Mouse (Mus musculus) bone marrow, adult 2 months (tissue): ENCODE measurements around the gene Erich2.

Experiments
- CTCF ChIP-seq: fragments of 200-500 bp; IDR thresholded peaks from 2 replicates; pipeline ENCODE4 v1.5.1; 2011; ENCODE audit warnings: low read length, control low read depth; ENCODE audit not compliant: control insufficient read depth, insufficient read depth
- POLR2A ChIP-seq: fragments of 200-500 bp; IDR thresholded peaks from 2 replicates; pipeline ENCODE4 v1.6.1; 2011; ENCODE audit warnings: low read depth, mild to moderate bottlenecking, control low read depth, low read length, borderline replicate concordance; ENCODE audit not compliant: control insufficient read depth

DNA sequence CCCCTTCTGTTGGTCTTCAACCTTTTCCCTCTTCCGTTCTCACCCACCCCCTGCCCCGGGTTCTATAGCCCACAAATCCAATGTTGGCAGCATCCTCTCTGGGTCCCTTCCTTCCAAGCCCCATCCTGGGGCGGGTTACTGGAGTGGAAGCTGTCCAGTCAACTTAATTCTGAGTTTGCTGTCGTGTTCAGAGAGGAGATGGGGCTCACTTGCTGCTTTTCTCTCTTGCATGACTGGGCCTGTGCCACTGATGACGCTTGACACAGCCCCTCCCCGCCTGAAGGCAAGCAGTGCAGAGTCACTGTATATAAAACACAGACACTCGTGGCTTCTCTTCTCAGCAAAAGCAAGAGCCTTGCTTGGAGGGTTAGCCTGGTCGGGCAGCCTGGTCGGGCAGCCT, 63.6 kb downstream of the Erich2 start:
- no peak for TF ChIP-seq CTCF
- no peak for TF ChIP-seq POLR2A
